Mouse (Mus musculus) monocyte, adult 2 months (primary cell): ENCODE results near the gene Bcr.

ENCODE experiments used
- DNase-seq, 2 experiments: peaks; one replicate each; pipeline ENCODE4 v3.0.0; 2022; ENCODE audit warnings: low spot score in 2 of 2, low read depth in 1 of 2

Gene Bcr

DNA sequence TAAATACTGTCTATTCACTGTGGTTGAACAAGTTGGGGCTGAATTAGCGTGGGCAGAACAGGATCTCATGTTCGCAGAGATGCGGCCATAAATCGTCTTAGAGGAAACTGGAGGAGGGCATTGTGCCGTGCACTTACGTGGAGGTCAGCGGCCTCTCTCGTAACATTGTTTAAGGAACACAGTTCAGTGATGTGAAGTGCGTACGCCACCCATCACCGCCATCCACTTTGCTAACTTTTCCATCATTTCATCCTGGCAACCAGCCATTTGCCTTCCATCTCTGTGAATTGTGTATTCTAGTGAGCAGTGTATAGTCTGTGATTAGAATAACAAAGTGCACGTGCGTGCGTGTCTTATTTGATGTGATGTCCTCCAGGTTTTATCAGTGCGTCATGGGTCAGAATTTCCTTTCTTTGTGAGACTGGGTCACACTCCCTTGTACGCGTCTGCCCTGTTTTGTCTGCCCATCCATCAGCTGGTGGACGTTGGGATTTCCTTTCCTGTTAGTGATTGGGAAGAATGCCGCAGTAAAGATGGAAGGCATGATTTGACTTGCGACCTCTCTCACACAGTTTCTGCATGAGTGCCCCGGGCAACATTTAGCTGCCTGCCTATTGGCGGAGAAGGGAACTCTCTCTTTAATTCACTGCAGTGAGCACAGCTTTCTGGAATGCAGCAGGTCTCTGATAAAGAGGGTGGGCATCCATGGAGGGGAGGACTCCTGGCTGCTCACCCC, 33.0 kb downstream of the Bcr start:
- no peak for DNase-seq

DNA sequence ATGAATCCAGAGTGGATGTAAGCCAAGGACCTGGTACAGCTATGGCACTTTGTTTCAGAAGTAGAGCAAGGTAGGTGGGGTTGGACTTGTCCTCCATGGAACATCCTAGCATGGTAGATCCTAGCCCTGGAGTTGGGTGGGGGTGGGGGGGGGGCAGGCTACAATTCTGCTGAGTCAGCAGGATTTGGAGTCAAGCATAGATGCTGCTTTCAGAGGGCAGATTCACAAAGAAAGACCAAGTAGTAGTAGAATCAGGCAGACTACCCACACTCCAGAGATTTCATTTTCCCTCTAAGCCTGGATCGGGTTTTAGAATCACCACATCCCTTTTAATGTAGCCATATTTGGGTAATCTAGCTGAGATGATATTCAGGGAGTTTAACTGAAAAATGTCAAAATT, 33.9 kb downstream of the Bcr start:
- no peak for DNase-seq

DNA sequence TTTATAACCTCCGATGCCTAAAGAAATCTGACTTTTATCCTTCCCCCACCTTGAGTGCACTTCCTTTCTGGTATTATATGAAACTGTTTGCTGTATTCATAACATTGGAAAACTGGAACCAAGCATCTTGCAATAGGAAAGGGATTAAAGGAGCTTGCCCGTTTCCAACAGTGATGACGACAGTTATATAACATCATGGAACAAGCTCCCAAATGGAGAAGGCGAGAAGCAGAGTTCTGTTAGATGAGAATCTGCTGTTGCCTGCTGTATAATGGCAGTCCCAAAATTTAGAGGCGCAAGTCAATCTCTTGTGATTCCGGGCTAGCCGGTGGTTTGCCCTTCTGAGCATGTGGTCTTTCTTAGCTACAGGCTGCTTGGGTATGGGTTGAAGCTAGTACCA, 34.8 kb downstream of the Bcr start:
- DNase-seq: no peak

- no peak for DNase-seq
Measured at GRCm38 (mm10) chr10:75098446-75099183, 38.2 kb downstream of the Bcr start.

- no peak for DNase-seq
Measured at GRCm38 (mm10) chr10:75100298-75100697, 39.9 kb downstream of the Bcr start.

- no peak for DNase-seq
Measured at GRCm38 (mm10) chr10:75103502-75103901, 43.1 kb downstream of the Bcr start.

DNA sequence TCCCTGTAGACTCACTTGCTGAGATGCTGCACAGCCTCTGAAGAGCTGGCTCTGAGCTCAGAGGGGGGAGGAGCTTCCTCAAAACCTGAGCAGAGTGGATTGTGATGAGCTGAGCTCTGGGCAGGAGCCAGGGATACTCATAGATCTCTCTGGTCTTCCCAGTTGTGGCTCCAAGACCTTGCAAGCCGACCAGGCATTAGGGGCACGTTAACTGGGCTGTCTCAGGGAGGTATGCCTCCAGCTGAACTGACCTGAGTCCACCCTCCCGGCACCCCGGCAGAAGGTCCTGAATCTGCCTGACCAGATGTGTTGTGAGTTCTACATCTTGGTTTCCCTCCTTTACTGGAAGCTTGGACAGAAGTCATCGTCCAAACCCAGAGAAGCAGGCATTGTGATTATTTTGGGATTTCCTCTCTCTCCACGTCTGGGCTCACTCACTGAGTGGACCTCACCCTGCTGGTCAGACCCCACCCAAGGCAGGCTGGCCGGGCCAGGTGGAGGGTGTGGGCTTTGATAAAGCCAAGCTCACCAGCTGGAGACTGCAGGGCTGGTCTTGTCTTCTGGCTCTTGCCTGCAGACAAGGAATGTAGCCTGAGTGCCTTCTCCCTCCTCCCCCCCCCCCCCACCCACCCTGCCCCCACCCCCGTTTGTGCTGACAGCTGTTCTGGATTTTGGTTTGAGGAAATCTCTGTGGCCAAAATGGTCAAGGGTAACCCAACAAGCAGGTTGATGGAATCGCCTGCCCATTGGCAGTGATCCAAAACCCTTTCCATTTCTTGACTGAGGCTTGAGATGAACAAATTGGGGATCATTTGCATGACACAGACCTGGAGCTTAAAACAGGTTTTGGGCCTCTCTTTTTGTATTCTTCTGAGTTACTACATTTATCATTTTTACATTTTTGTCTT, 44.1 kb downstream of the Bcr start:
- no peak for DNase-seq

GRCm38 (mm10) chr10:75105099-75105461, 44.7 kb downstream of the Bcr start:
- no peak for DNase-seq

GRCm38 (mm10) chr10:75105687-75106086, 45.3 kb downstream of the Bcr start:
- DNase-seq: peak in 1 of 2 experiments; percentile 2

DNA sequence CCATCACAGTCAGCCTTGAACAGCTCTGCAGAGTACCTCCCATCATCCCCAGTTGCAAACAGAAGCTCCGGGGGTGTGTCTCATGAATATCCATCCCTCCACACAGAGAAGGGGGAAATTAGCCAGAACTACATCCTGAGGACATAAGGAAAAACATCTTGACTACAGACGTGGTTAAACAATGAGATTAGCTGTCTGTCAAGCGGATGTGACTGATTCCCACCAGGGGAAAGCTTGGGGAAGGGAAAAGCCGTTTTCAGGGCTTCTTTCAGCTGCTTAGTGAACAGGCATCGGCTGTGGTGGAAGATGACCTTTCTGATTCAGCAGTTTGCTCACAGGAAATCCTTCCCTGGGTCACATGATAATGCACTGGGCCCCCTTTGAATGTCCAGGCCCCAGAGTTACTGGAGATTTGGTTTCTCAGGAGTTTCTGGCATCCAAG, 46.6 kb downstream of the Bcr start:
- no peak for DNase-seq

- DNase-seq: no peak
Measured at GRCm38 (mm10) chr10:75108092-75108491, 47.7 kb downstream of the Bcr start.

- DNase-seq: no peak
Measured at GRCm38 (mm10) chr10:75111446-75112201, 51.2 kb downstream of the Bcr start.

GRCm38 (mm10) chr10:75112405-75112804, 52.0 kb downstream of the Bcr start:
- no peak for DNase-seq

DNA sequence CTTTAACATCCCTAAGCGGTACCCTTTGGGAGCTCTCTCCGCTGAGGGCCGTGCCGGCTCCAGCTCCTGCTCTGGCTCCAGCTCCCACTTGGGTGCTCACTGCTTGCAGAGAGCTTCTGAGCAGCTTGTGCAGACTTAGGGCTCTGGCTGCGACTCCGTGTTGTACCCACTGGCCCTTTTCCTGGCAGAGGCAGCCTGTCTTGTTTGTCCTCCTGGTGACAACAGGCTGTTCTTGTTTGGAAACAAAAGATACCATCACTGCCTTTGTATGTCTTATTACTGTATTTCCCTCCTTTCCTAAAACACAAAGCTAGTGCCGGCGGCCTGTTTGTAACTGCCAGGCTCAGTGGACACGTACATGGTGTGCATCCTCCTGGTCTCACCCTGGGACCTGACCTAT, 53.2 kb downstream of the Bcr start:
- no peak for DNase-seq

GRCm38 (mm10) chr10:75115240-75115639, 54.8 kb downstream of the Bcr start:
- no peak for DNase-seq

- no peak for DNase-seq
Measured at GRCm38 (mm10) chr10:75116842-75117457, 56.6 kb downstream of the Bcr start.

GRCm38 (mm10) chr10:75118444-75118843, 58.1 kb downstream of the Bcr start:
- DNase-seq: no peak

DNA sequence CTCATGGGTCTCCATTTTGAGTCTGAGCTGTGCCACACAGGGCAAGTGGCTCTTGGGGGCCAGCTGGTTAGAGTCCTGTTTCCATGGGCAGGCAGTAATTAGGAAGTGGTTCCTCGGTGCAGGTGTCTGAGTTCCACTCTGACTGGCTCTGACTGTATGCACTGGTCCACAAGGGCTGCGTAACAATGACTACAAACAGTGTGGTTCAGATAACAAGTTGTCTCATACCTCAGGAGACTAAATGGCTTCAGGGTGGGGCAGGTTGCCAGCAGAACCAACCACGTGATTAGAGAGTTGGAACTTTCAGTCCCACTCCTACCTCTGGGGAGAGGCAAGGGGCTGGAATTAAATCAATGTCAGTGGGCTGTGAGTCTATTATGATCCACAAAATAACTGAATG, 59.0 kb downstream of the Bcr start:
- no peak for DNase-seq

GRCm38 (mm10) chr10:75120176-75120575, 59.8 kb downstream of the Bcr start:
- DNase-seq: no peak

GRCm38 (mm10) chr10:75121028-75121427, 60.6 kb downstream of the Bcr start:
- peak in 1 of 2 experiments; percentile 21 for DNase-seq
